Mouse (Mus musculus) spleen, postnatal 10 days (tissue): ENCODE measurements around the gene Arl15.

ENCODE experiments used
- DNase-seq, 2 experiments: peaks; one replicate each; pipeline ENCODE4 v3.0.0; 2021 to 2022; ENCODE audit warnings: low spot score in 2 of 2

Arl15 gene

DNA sequence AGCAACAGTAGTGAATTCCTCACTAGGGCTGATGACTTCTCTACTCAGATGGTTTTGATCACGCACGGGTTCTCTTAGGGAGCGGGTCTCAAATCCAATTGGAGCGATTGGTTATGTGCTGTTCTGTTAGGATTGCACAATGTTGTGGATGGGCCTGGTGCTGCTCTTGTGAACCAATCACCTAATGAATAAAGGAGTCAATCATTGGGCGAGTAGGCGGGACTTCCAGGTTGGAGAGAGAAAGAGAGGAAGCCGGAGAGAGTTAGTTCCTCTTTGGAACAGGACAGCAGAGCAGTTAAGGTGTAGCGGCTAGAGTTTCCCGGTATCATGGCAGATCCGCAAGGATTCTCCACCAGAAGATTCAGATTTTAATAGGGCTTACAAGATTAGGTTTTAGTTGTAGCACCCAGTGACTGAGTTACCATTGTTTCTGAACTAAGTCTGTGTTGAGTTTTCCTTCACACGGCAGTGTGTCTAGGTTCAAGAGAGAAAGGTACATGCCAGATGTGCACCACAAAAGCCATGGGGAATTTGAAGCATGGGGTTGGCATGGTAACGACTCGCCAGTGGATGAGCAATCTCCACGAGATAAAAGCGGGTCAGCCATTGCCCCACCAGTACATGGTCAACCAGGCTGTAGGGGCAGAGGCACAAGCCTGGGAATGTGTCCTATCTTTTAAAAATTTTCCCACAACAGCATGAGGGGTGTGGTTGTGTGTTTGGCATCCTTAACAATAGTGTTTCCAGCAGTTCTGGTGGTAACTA, 408.7 kb downstream of the Arl15 start:
- no peak for DNase-seq
